Mouse (Mus musculus) midbrain, embryonic 15.5 days (tissue): Measurements from ENCODE around the gene Thsd4. TPM values are rescaled to one million over a fixed set of nuclear protein-coding genes. Genes with fewer than 3 reads are reported as not detected.
A peak's percentile ranks its signal among the peaks of the same experiment; 100 is the strongest.

Experiments
- ATAC-seq: fragments of 200-750 bp; cut with Nextera tagmentation; replicated peaks from 2 replicates; pipeline ENCODE4 v1.8.0; 2017; ENCODE audit warnings: moderate TSS enrichment
- H3K27ac ChIP-seq: fragments of 300-500 bp; sonication (generic); 2 replicates; pipeline ENCODE4 v1.5.1; 2015; ENCODE audit warnings: mild to moderate bottlenecking, inconsistent platforms
- H3K27me3 ChIP-seq: fragments of 300-500 bp; sonication (generic); replicated peaks from 2 replicates; pipeline ENCODE4 v1.6.1; 2015; ENCODE audit warnings: inconsistent platforms
- H3K36me3 ChIP-seq: fragments of 300-500 bp; sonication (generic); replicated peaks from 2 replicates; pipeline ENCODE4 v1.6.1; 2015; ENCODE audit warnings: inconsistent platforms
- H3K4me1 ChIP-seq: fragments of 300-500 bp; sonication (generic); 2 replicates; pipeline ENCODE4 v1.6.1; 2015; ENCODE audit warnings: inconsistent platforms
- H3K4me2 ChIP-seq: fragments of 300-500 bp; sonication (generic); 2 replicates; pipeline ENCODE4 v1.6.1; 2015; ENCODE audit warnings: inconsistent platforms, mild to moderate bottlenecking, moderate library complexity
- H3K4me3 ChIP-seq: fragments of 300-500 bp; sonication (generic); 2 replicates; pipeline ENCODE4 v1.5.1; 2015; ENCODE audit warnings: mild to moderate bottlenecking, inconsistent platforms
- H3K9ac ChIP-seq: fragments of 300-500 bp; sonication (generic); 2 replicates; pipeline ENCODE4 v1.6.1; 2015; ENCODE audit warnings: mild to moderate bottlenecking, inconsistent platforms
- H3K9me3 ChIP-seq: fragments of 300-500 bp; sonication (generic); 2 replicates; pipeline ENCODE4 v1.6.1; 2016; ENCODE audit warnings: inconsistent platforms
- WGBS: fragments of 180-500 bp; shearing (Covaris S2); methylation state at CpG from one replicate; pipeline ENCODE4 v1.1.7; 2015; ENCODE audit warnings: mixed read lengths; 5-methylcytosine and 5-hydroxymethylcytosine counted together
- polyA plus RNA-seq: library from polyadenylated mRNA; unstranded; fragments of >200 nt; fragmentation: Nextera tagmentation; extraction: Ambion mirVana; gene quantifications from 2 replicates; pipeline ENCODE4 v1.2.1, GENCODE M21; 2015

Thsd4 gene
- polyA plus RNA-seq, 1 experiment from 2014 or later = 6.4 TPM

GRCm38 (mm10) chr9:60231981-60232881 is 289.6 kb downstream of the Thsd4 start:
- Histone ChIP-seq H3K27me3 (no peaks in the 10 kb centered on the region), H3K9me3 (no peaks in the 10 kb centered on the region), H3K4me2 (no peak overlapping the region), H3K4me1 (peaks cover 21% of the 10 kb centered on the region), H3K27ac (no peak overlapping the region), H3K4me3 (no peak overlapping the region), H3K36me3 (no peaks in the 10 kb centered on the region), H3K9ac (no peak overlapping the region)
- WGBS = 65% methylated on average over 9 of the region's 9 CpGs
- no peak for ATAC-seq

GRCm38 (mm10) chr9:60229496-60229895 is 292.4 kb downstream of the Thsd4 start:
- no peak for ATAC-seq
- 82% methylated on average over 4 of the region's 4 CpGs for WGBS

GRCm38 (mm10) chr9:60227727-60228126 is 294.1 kb downstream of the Thsd4 start:
- Histone ChIP-seq H3K4me3 (no peak overlapping the region), H3K27ac (no peak overlapping the region), H3K27me3 (no peaks in the 10 kb centered on the region), H3K9ac (no peak overlapping the region), H3K4me1 (peaks cover 30% of the 10 kb centered on the region), H3K36me3 (no peaks in the 10 kb centered on the region), H3K9me3 (no peaks in the 10 kb centered on the region), H3K4me2 (no peak overlapping the region)
- WGBS = 79% methylated on average over 7 of the region's 7 CpGs
- no peak for ATAC-seq

More at GRCm38 (mm10) chr9:60229496-60229895, 292.4 kb downstream of the Thsd4 start:
- Histone ChIP-seq H3K9ac (no peak overlapping the region), H3K36me3 (no peaks in the 10 kb centered on the region), H3K4me3 (no peak overlapping the region), H3K27me3 (no peaks in the 10 kb centered on the region), H3K27ac (no peak overlapping the region), H3K9me3 (no peaks in the 10 kb centered on the region), H3K4me2 (no peak overlapping the region), H3K4me1 (peaks cover 22% of the 10 kb centered on the region)

GRCm38 (mm10) chr9:60226679-60227078 is 295.2 kb downstream of the Thsd4 start:
- H3K36me3 ChIP-seq = no peaks in the 10 kb centered on the region
- no peaks in the 10 kb centered on the region for H3K9me3 ChIP-seq
- no peaks in the 10 kb centered on the region for H3K27me3 ChIP-seq
- no peak for ATAC-seq
- no peak overlapping the region for H3K4me2 ChIP-seq
- no peak overlapping the region for H3K27ac ChIP-seq
- no peak overlapping the region for H3K9ac ChIP-seq
- peaks cover 23% of the 10 kb centered on the region for H3K4me1 ChIP-seq
- H3K4me3 ChIP-seq = no peak overlapping the region
- 67% methylated on average over 4 of the region's 4 CpGs for WGBS

GRCm38 (mm10) chr9:60226155-60226554 is 295.7 kb downstream of the Thsd4 start:
- Histone ChIP-seq H3K4me1 (peaks cover 19% of the 10 kb centered on the region), H3K4me3 (no peak overlapping the region), H3K36me3 (no peaks in the 10 kb centered on the region), H3K4me2 (no peak overlapping the region), H3K9ac (no peak overlapping the region), H3K9me3 (no peaks in the 10 kb centered on the region), H3K27me3 (no peaks in the 10 kb centered on the region), H3K27ac (no peak overlapping the region)
- 78% methylated on average over 14 of the region's 14 CpGs for WGBS
- no peak for ATAC-seq

- Histone ChIP-seq H3K9ac (no peak overlapping the region), H3K27ac (no peak overlapping the region), H3K4me3 (no peak overlapping the region), H3K9me3 (no peaks in the 10 kb centered on the region), H3K27me3 (no peaks in the 10 kb centered on the region), H3K36me3 (no peaks in the 10 kb centered on the region), H3K4me2 (no peak overlapping the region), H3K4me1 (peaks cover 12% of the 10 kb centered on the region; the same call in 1 of the 2 replicates)
- ATAC-seq = no peak
- WGBS = 82% methylated on average over 7 of the region's 7 CpGs
These were observed 296.4 kb downstream of the Thsd4 start for GRCm38 (mm10) chr9:60225453-60225852.

- peak overlapping the region; percentile 63 for H3K27ac ChIP-seq
- no peaks in the 10 kb centered on the region for H3K9me3 ChIP-seq
- no peak overlapping the region for H3K4me3 ChIP-seq
- no peak overlapping the region for H3K4me2 ChIP-seq
- H3K4me1 ChIP-seq = peaks cover 8% of the 10 kb centered on the region; the same call in 1 of the 2 replicates
- WGBS = 14% methylated on average over 6 of the region's 6 CpGs
- no peaks in the 10 kb centered on the region for H3K36me3 ChIP-seq
- ATAC-seq = 0 out of 2 replicates have a peak, but pooled peaks have one; percentile 60
- no peaks in the 10 kb centered on the region for H3K27me3 ChIP-seq
- no peak overlapping the region for H3K9ac ChIP-seq
These were observed 297.7 kb downstream of the Thsd4 start for GRCm38 (mm10) chr9:60224039-60224695.

- ATAC-seq = no peak
- Histone ChIP-seq H3K4me1 (peaks cover 8% of the 10 kb centered on the region; the same call in 1 of the 2 replicates), H3K9me3 (no peaks in the 10 kb centered on the region), H3K4me3 (no peak overlapping the region), H3K27me3 (no peaks in the 10 kb centered on the region), H3K27ac (no peak overlapping the region), H3K9ac (no peak overlapping the region), H3K4me2 (no peak overlapping the region), H3K36me3 (no peaks in the 10 kb centered on the region)
- 92% methylated on average over 2 of the region's 2 CpGs for WGBS
These were observed 301.4 kb downstream of the Thsd4 start for GRCm38 (mm10) chr9:60220431-60220830.

GRCm38 (mm10) chr9:60218396-60218795 is 303.4 kb downstream of the Thsd4 start:
- H3K9me3 ChIP-seq = no peaks in the 10 kb centered on the region
- H3K27me3 ChIP-seq = no peaks in the 10 kb centered on the region
- H3K4me1 ChIP-seq = no peaks in the 10 kb centered on the region
- no peaks in the 10 kb centered on the region for H3K36me3 ChIP-seq
- WGBS = 82% methylated on average over 6 of the region's 6 CpGs
- no peak for ATAC-seq
- no peak overlapping the region for H3K9ac ChIP-seq
- H3K4me2 ChIP-seq = no peak overlapping the region
- no peak overlapping the region for H3K27ac ChIP-seq
- no peak overlapping the region for H3K4me3 ChIP-seq

GRCm38 (mm10) chr9:60216029-60216428 is 305.8 kb downstream of the Thsd4 start:
- 87% methylated on average over 6 of the region's 6 CpGs for WGBS

GRCm38 (mm10) chr9:60213111-60213510 is 308.7 kb downstream of the Thsd4 start:
- 87% methylated on average over 1 of the region's 1 CpGs for WGBS
- Histone ChIP-seq H3K36me3 (no peaks in the 10 kb centered on the region), H3K27ac (no peak overlapping the region), H3K27me3 (no peaks in the 10 kb centered on the region), H3K4me2 (no peak overlapping the region), H3K9me3 (no peaks in the 10 kb centered on the region), H3K4me1 (no peaks in the 10 kb centered on the region), H3K4me3 (no peak overlapping the region), H3K9ac (no peak overlapping the region)
- no peak for ATAC-seq

More at GRCm38 (mm10) chr9:60216029-60216428, 305.8 kb downstream of the Thsd4 start:
- H3K9ac ChIP-seq = no peak overlapping the region
- no peaks in the 10 kb centered on the region for H3K4me1 ChIP-seq
- H3K9me3 ChIP-seq = no peaks in the 10 kb centered on the region
- no peak for ATAC-seq
- H3K27ac ChIP-seq = no peak overlapping the region
- H3K27me3 ChIP-seq = no peaks in the 10 kb centered on the region
- no peak overlapping the region for H3K4me3 ChIP-seq
- H3K36me3 ChIP-seq = no peaks in the 10 kb centered on the region
- H3K4me2 ChIP-seq = no peak overlapping the region

GRCm38 (mm10) chr9:60208843-60209242 is 313.0 kb downstream of the Thsd4 start:
- H3K9me3 ChIP-seq = no peaks in the 10 kb centered on the region
- no peaks in the 10 kb centered on the region for H3K27me3 ChIP-seq
- no peak for ATAC-seq
- H3K9ac ChIP-seq = no peak overlapping the region
- H3K4me1 ChIP-seq = no peaks in the 10 kb centered on the region
- H3K36me3 ChIP-seq = no peaks in the 10 kb centered on the region
- WGBS = 93% methylated on average over 1 of the region's 1 CpGs
- no peak overlapping the region for H3K4me3 ChIP-seq
- no peak overlapping the region for H3K27ac ChIP-seq
- no peak overlapping the region for H3K4me2 ChIP-seq
